Mouse (Mus musculus) heart, adult 8-10 months (tissue): Measurements from ENCODE around the gene Itprid1. TPM values are rescaled to one million over a fixed set of nuclear protein-coding genes. Genes with fewer than 3 reads are reported as not detected.

ENCODE experiments used
- DNase-seq: peaks from one replicate; pipeline ENCODE4 v3.0.0; 2022; ENCODE audit warnings: low spot score
- total RNA-seq, 4 experiments: library from RNA; stranded (reverse); gene quantifications; 2 replicates each; pipeline ENCODE4 v1.2.4; 2022

The Itprid1 gene
- total RNA-seq, result not detected

GRCm38 (mm10) chr6:55836650-55837320 lies at the start of gene Itprid1:
Itprid1 (plus strand) TSS chr6:55836895.
- DNase-seq, result no peak

GRCm38 (mm10) chr6:55789557-55789956 lies 47.1 kb upstream of the Itprid1 start:
- DNase-seq, result no peak

GRCm38 (mm10) chr6:55791852-55792496 lies 44.7 kb upstream of the Itprid1 start:
- DNase-seq, result no peak

GRCm38 (mm10) chr6:55792536-55792935 lies 44.2 kb upstream of the Itprid1 start:
- DNase-seq, result no peak

DNA sequence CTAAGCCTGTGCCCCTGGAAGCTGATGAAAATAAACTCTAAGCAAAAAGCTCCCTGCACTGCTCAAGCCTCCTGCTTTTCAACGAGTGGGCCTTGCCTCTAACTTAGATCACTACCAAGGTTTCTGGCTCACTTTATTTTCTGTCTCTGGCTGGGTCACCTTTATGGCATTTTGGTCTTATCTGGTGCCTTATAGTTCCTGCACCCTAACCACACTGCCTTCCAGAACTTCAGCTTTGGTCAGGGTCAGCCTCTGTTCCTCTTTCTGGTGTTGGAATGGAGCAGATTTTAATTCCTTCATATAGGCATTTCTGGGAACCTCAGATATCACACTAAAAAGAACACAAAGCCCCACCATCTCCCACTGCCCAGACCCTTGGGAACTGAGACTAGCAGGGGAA lies 34.0 kb upstream of the Itprid1 start:
- DNase-seq, result no peak

- no peak for DNase-seq
Observed at GRCm38 (mm10) chr6:55803357-55803756, 33.3 kb upstream of the Itprid1 start.

DNA sequence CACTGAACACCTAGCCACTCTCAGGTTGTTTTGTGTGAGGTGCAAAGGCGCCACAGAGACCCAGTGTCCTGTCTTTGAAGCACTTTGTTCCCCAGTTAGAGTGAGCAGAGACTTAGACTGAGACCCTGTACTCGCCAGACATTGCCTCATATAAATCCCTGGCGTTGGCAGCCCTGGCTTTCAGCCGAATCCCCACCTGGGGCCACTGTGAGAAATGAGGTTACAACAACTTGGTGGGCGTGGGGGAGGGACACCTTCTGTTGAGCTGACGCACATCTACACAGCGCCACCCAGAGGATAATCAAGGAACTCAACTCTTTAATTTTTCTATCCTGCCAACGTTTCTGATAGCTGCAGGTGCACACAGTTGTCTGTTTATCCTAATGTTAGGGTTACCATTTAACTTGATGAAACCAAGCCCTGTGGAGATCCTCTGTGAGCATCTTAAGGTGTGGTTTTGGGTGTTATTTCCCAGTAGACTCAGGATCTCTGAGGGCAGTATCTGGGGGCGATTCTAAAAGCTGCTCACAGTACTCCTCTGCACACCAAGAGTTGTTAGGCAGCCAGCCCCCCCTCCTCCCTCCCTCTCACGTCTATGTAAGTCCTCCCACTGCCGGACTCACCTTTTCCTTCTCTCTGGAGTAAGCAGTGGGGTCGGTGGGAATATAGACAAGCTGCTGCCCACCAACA lies 32.6 kb upstream of the Itprid1 start:
- DNase-seq, result no peak

DNA sequence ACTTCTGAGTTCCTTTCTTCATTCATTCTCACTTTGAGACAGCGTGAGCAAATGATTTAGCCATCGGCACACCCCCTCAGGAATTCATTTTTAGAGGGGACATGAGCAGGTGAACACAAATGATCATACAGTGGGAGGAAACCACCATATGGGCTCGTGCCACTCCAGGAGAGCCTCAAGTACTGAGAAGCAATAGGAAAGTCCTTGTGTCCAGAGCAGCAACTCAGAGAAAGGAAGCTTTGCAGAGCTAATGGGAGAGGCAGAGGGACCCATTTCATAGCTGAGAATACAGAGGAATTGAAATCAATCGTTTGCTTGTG lies 32.1 kb upstream of the Itprid1 start:
- DNase-seq, result no peak

GRCm38 (mm10) chr6:55805291-55806137 lies 31.2 kb upstream of the Itprid1 start:
- no peak for DNase-seq

- DNase-seq, result no peak
Observed at GRCm38 (mm10) chr6:55806537-55806936, 30.2 kb upstream of the Itprid1 start.

GRCm38 (mm10) chr6:55808692-55809091 lies 28.0 kb upstream of the Itprid1 start:
- no peak for DNase-seq

DNA sequence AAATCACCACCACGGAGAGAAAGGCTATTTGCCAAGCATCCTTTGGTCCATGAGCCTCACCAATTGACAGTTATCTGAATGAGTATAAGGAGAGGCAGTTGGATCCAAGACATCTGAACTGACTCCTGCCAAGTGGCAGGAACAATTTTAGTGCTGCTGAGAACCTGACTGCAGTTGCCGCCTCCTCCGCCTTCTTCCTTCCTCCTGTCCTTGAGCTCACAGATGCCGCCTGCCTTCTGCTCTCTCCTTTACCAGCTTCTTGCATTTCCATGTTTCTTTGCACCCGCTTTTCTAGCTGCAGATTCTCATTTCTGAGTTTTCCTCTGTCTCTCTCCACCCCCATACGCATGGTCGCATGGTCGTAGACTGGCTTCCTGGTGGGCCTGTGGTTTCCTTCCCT lies 25.5 kb upstream of the Itprid1 start:
- no peak for DNase-seq

GRCm38 (mm10) chr6:55812353-55812752 lies 24.3 kb upstream of the Itprid1 start:
- no peak for DNase-seq

DNA sequence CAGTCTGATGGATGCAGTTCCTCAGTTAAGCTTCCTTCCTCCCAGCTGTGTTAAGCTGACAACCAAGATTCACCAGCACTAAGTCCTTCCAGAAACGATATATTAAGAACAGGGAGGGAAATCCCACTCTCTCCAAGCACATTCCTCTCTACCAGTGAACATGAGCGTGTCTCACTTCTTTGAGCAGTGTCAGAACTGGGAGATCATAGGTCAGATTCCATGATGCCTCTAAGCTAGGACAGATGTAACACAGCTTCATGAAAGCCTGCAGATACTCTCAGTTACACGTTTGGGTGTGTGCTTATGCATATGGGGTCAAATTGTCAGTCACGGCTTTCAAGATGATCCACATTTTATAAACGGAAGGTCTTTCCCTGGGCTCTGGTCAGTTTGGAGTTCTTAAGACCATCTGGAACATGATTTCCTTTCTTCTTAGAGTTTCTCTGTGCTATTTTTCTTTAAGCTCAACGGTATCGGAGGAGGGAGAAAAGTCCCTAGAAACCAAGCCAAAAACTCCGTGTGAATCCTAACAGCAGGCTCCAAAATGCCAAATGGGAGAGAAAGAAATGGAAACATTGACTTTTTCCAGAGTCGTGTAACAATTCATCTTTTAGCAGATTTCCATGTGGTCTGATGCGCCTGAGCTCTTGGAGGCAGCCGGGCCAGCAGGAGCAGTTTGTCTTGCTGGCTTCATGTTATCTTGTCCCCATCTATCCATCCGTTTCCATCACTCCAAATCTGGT lies 22.3 kb upstream of the Itprid1 start:
- no peak for DNase-seq

DNA sequence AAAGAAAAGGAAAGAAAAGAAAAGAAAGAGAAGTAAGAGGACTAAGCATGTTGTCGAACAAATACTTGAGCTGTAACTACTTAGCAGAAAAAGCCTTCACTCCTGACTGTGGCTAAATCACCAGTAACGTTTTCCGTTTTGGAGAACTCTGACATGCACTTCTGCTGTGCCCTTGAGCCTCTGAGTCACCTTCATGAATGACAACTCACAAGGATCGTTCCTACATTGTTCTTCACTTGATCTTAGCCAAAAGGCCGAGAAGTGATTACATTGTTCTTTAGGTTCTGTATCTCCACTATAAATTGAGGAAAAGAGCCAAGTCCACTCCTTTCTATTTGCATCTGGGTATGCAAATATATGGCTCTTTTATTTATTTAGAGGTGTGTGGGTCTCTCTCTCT lies 19.8 kb upstream of the Itprid1 start:
- DNase-seq, result no peak

GRCm38 (mm10) chr6:55829722-55830121 lies 7.0 kb upstream of the Itprid1 start:
- DNase-seq, result no peak

DNA sequence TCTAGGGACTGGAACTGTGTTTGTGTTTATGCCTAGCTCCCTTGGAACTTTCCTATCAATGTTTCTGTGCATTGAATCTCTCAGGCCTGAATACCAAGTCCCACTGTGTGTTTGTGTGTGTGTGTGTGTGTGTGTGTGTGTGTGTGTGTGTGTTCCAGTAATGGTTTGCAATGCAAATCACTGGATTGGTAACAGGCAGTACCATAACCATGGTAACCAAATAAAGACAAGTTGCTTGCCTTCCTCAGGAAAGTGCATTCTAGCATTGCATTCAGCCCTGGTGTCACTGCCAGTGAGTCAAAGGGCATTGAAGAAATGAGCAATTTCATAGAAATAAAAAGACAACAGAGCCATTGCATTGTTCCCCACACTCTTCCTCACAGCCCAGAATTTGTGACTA lies 15.9 kb downstream of the Itprid1 start:
- no peak for DNase-seq

DNA sequence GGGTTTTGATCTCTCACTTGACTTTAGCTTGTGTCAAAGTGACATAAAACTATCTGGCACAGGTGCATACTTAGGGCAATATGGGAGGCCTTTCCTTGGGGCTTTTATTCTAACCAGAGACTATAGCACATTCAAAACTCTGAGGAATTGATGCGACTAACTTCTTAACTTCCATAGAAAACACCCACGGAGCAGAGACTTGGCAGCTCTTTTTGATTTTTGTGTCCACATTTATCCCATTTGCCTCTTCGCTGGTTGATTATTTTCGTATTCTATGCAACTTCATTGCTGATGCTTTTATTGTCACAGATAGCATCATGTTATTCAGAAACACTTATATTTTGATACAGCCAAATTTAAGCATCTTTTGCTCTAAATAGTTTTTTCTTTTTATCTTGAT lies 19.4 kb downstream of the Itprid1 start:
- no peak for DNase-seq

GRCm38 (mm10) chr6:55865206-55865605 lies 28.5 kb downstream of the Itprid1 start:
- DNase-seq, result no peak

DNA sequence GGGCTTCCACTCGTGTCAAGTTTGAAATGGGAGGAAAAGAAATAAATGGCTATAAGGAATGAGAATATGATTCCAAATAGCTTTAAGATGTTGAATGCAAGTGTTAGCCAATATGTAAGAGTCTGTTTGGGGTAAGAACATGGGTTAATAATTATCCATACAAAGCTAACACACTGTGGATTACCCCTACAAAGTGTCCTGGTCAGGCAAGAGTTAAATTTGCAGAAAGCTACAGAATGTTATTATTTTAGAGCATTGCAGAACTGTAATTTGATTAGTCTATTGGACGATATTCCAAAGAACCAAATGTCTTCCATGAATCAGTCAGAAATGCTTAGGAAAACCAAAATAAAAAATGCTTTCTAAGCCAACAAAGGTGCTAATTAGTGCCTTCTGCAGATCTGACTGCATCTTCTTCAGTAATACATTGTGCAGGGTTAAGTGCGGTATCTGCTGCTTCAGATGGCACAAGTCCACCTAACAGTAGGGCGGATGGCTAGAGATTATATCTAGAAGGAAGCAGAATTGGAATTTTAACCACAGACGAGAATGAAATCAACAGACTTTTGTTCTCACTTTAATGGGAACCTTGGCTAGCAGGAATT lies 42.8 kb downstream of the Itprid1 start:
- DNase-seq, result no peak

DNA sequence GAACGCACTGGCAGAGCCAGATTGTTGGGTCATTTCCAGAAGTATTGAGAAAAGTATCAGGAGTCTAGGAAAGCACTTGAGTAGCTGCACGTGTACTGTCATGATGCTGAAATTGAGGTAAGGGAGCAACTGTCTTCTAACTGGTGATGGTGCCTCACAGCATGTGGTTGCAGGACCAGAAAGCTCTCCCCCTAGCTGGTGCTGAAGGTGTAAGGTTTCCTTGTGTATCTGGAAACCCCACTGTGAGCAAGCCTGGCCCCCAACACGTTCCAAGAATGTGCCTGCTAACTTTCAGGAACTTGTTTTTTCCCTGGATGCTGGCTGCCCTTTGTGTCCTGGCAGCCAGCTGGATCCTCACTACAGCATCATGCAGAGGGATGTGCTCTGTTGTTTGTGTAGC lies 44.2 kb downstream of the Itprid1 start:
- DNase-seq, result no peak
